Mouse (Mus musculus) intestine, embryonic 15.5 days (tissue): Measurements from ENCODE around the gene Rbfox1. TPM values are rescaled to one million over a fixed set of nuclear protein-coding genes. Genes with fewer than 3 reads are reported as not detected.
A peak's percentile ranks its signal among the peaks of the same experiment; 100 is the strongest.

Experiments
- ATAC-seq: fragments of 200-750 bp; cut with Nextera tagmentation; 2 replicates; pipeline ENCODE4 v1.8.0; 2017; ENCODE audit warnings: moderate TSS enrichment, moderate library complexity
- H3K27ac ChIP-seq: fragments of 300-500 bp; sonication (generic); 2 replicates; pipeline ENCODE4 v1.5.1; 2015; ENCODE audit warnings: mild to moderate bottlenecking, inconsistent platforms
- H3K27me3 ChIP-seq: fragments of 300-500 bp; sonication (generic); replicated peaks from 2 replicates; pipeline ENCODE4 v1.6.1; 2015; ENCODE audit warnings: inconsistent platforms
- H3K36me3 ChIP-seq: fragments of 300-500 bp; sonication (generic); 2 replicates; pipeline ENCODE4 v1.6.1; 2015; ENCODE audit warnings: inconsistent platforms
- H3K4me1 ChIP-seq: fragments of 300-500 bp; sonication (generic); replicated peaks from 2 replicates; pipeline ENCODE4 v1.6.1; 2015; ENCODE audit warnings: inconsistent platforms
- H3K4me2 ChIP-seq: fragments of 300-500 bp; sonication (generic); replicated peaks from 2 replicates; pipeline ENCODE4 v1.6.1; 2015; ENCODE audit warnings: mild to moderate bottlenecking, inconsistent platforms
- H3K4me3 ChIP-seq: fragments of 300-500 bp; sonication (generic); replicated peaks from 2 replicates; pipeline ENCODE4 v1.5.1; 2015; ENCODE audit warnings: inconsistent platforms
- H3K9ac ChIP-seq: fragments of 300-500 bp; sonication (generic); 2 replicates; pipeline ENCODE4 v1.6.1; 2015; ENCODE audit warnings: inconsistent platforms
- H3K9me3 ChIP-seq: fragments of 300-500 bp; sonication (generic); 2 replicates; pipeline ENCODE4 v1.6.1; 2016; ENCODE audit warnings: inconsistent platforms
- WGBS: fragments of 180-500 bp; shearing (Covaris S2); methylation state at CpG from one replicate; pipeline ENCODE4 v1.1.7; 2015; 5-methylcytosine and 5-hydroxymethylcytosine counted together
- polyA plus RNA-seq: library from polyadenylated mRNA; unstranded; fragments of >200 nt; fragmentation: Nextera tagmentation; extraction: Ambion mirVana; gene quantifications from 2 replicates; pipeline ENCODE4 v1.2.1, GENCODE M21; 2015

Gene Rbfox1
- 3.3 and 4.5 TPM in 2 replicates for polyA plus RNA-seq

- no peak for ATAC-seq
- Histone ChIP-seq H3K36me3 (no peaks in the 10 kb centered on the region), H3K4me2 (peak within 1 kb of the TSS; percentile 32), H3K4me3 (peak within 1 kb of the TSS; percentile 2; the same call in 1 of the 2 replicates), H3K27ac (no peak within 1 kb of the TSS), H3K4me1 (no peaks in the 10 kb centered on the region), H3K9me3 (no peaks in the 10 kb centered on the region), H3K9ac (no peak within 1 kb of the TSS), H3K27me3 (peaks cover 25% of the 10 kb centered on the region)
- 2% methylated on average over 64 of the region's 69 CpGs for WGBS
Measured at GRCm38 (mm10) chr16:5884746-5885689, at the start of gene Rbfox1. TSS of gene Rbfox1 (plus strand) at chr16:5885355.

- H3K4me2 ChIP-seq, result no peak overlapping the region
- H3K27ac ChIP-seq, result no peak overlapping the region
- no peak for ATAC-seq
- no peak overlapping the region for H3K4me3 ChIP-seq
- H3K4me1 ChIP-seq, result no peaks in the 10 kb centered on the region
- H3K27me3 ChIP-seq, result no peaks in the 10 kb centered on the region
- H3K9ac ChIP-seq, result no peak overlapping the region
- WGBS, result 87% methylated on average over 2 of the region's 2 CpGs
- H3K36me3 ChIP-seq, result no peaks in the 10 kb centered on the region
- no peaks in the 10 kb centered on the region for H3K9me3 ChIP-seq
Measured at GRCm38 (mm10) chr16:5836744-5837143, 48.4 kb upstream of the Rbfox1 start.

- no peak overlapping the region for H3K4me3 ChIP-seq
- no peak overlapping the region for H3K27ac ChIP-seq
- H3K9me3 ChIP-seq, result no peaks in the 10 kb centered on the region
- no peaks in the 10 kb centered on the region for H3K4me1 ChIP-seq
- H3K36me3 ChIP-seq, result no peaks in the 10 kb centered on the region
- WGBS, result 78% methylated on average over 5 of the region's 5 CpGs
- H3K4me2 ChIP-seq, result no peak overlapping the region
- no peak for ATAC-seq
- H3K27me3 ChIP-seq, result no peaks in the 10 kb centered on the region
- H3K9ac ChIP-seq, result no peak overlapping the region
Measured at GRCm38 (mm10) chr16:5841167-5841566, 44.0 kb upstream of the Rbfox1 start.

GRCm38 (mm10) chr16:5845645-5846044 lies 39.5 kb upstream of the Rbfox1 start:
- H3K4me2 ChIP-seq, result no peak overlapping the region
- WGBS, result 46% methylated on average over 11 of the region's 11 CpGs
- no peak overlapping the region for H3K9ac ChIP-seq
- no peak overlapping the region for H3K27ac ChIP-seq
- H3K4me1 ChIP-seq, result no peaks in the 10 kb centered on the region
- H3K4me3 ChIP-seq, result no peak overlapping the region
- H3K9me3 ChIP-seq, result no peaks in the 10 kb centered on the region
- no peak for ATAC-seq
- no peaks in the 10 kb centered on the region for H3K27me3 ChIP-seq
- H3K36me3 ChIP-seq, result no peaks in the 10 kb centered on the region

- no peak overlapping the region for H3K4me3 ChIP-seq
- no peaks in the 10 kb centered on the region for H3K27me3 ChIP-seq
- no peak overlapping the region for H3K4me2 ChIP-seq
- no peak overlapping the region for H3K27ac ChIP-seq
- no peak for ATAC-seq
- no peaks in the 10 kb centered on the region for H3K9me3 ChIP-seq
- H3K9ac ChIP-seq, result no peak overlapping the region
- H3K36me3 ChIP-seq, result no peaks in the 10 kb centered on the region
- 89% methylated on average over 2 of the region's 2 CpGs for WGBS
- no peaks in the 10 kb centered on the region for H3K4me1 ChIP-seq
Measured at GRCm38 (mm10) chr16:5853055-5853454, 32.1 kb upstream of the Rbfox1 start.

- H3K4me1 ChIP-seq, result no peaks in the 10 kb centered on the region
- WGBS, result 92% methylated on average over 4 of the region's 4 CpGs
- H3K36me3 ChIP-seq, result no peaks in the 10 kb centered on the region
- H3K4me2 ChIP-seq, result no peak overlapping the region
- H3K27ac ChIP-seq, result no peak overlapping the region
- H3K9ac ChIP-seq, result no peak overlapping the region
- no peaks in the 10 kb centered on the region for H3K9me3 ChIP-seq
- H3K4me3 ChIP-seq, result no peak overlapping the region
- no peak for ATAC-seq
- no peaks in the 10 kb centered on the region for H3K27me3 ChIP-seq
Measured at GRCm38 (mm10) chr16:5864350-5864749, 20.8 kb upstream of the Rbfox1 start.

- H3K36me3 ChIP-seq, result no peaks in the 10 kb centered on the region
- H3K9me3 ChIP-seq, result no peaks in the 10 kb centered on the region
- ATAC-seq, result no peak
- H3K4me3 ChIP-seq, result no peak overlapping the region
- WGBS, result 72% methylated on average over 1 of the region's 1 CpGs
- H3K9ac ChIP-seq, result no peak overlapping the region
- H3K4me2 ChIP-seq, result no peak overlapping the region
- no peaks in the 10 kb centered on the region for H3K27me3 ChIP-seq
- no peak overlapping the region for H3K27ac ChIP-seq
- no peaks in the 10 kb centered on the region for H3K4me1 ChIP-seq
Measured at GRCm38 (mm10) chr16:5866966-5867365, 18.2 kb upstream of the Rbfox1 start.

- H3K9me3 ChIP-seq, result no peaks in the 10 kb centered on the region
- WGBS, result 45% methylated on average over 3 of the region's 3 CpGs
- H3K4me3 ChIP-seq, result no peak overlapping the region
- no peak overlapping the region for H3K9ac ChIP-seq
- H3K36me3 ChIP-seq, result no peaks in the 10 kb centered on the region
- ATAC-seq, result no peak
- H3K27me3 ChIP-seq, result no peaks in the 10 kb centered on the region
- H3K4me2 ChIP-seq, result no peak overlapping the region
- H3K27ac ChIP-seq, result no peak overlapping the region
- H3K4me1 ChIP-seq, result no peaks in the 10 kb centered on the region
Measured at GRCm38 (mm10) chr16:5870391-5870790, 14.8 kb upstream of the Rbfox1 start.

GRCm38 (mm10) chr16:5881820-5882219 lies 3.3 kb upstream of the Rbfox1 start:
- Histone ChIP-seq H3K9ac (no peak overlapping the region), H3K4me3 (no peak overlapping the region), H3K27ac (no peak overlapping the region), H3K27me3 (peaks cover 25% of the 10 kb centered on the region), H3K36me3 (no peaks in the 10 kb centered on the region), H3K4me1 (no peaks in the 10 kb centered on the region), H3K4me2 (no peak overlapping the region), H3K9me3 (no peaks in the 10 kb centered on the region)
- ATAC-seq, result no peak
- under 1% methylated on average over 4 of the region's 4 CpGs for WGBS

GRCm38 (mm10) chr16:5885690-5886050 lies 515 bp downstream of the Rbfox1 start:
- Histone ChIP-seq H3K36me3 (no peaks in the 10 kb centered on the region), H3K9ac (no peak overlapping the region), H3K27me3 (peaks cover 25% of the 10 kb centered on the region), H3K4me1 (no peaks in the 10 kb centered on the region), H3K4me2 (peak overlapping the region; percentile 32; the same call in 1 of the 2 replicates), H3K27ac (no peak overlapping the region), H3K9me3 (no peaks in the 10 kb centered on the region), H3K4me3 (no peak overlapping the region)
- 4% methylated on average over 15 of the region's 15 CpGs for WGBS
- ATAC-seq, result no peak

GRCm38 (mm10) chr16:5895564-5895963 lies 10.4 kb downstream of the Rbfox1 start:
- no peak overlapping the region for H3K4me3 ChIP-seq
- ATAC-seq, result no peak
- no peak overlapping the region for H3K4me2 ChIP-seq
- H3K27ac ChIP-seq, result no peak overlapping the region
- WGBS, result 69% methylated on average over 7 of the region's 7 CpGs
- no peaks in the 10 kb centered on the region for H3K9me3 ChIP-seq
- H3K36me3 ChIP-seq, result no peaks in the 10 kb centered on the region
- no peaks in the 10 kb centered on the region for H3K27me3 ChIP-seq
- no peak overlapping the region for H3K9ac ChIP-seq
- H3K4me1 ChIP-seq, result no peaks in the 10 kb centered on the region

GRCm38 (mm10) chr16:5898330-5898729 lies 13.2 kb downstream of the Rbfox1 start:
- Histone ChIP-seq H3K4me2 (no peak overlapping the region), H3K9me3 (no peaks in the 10 kb centered on the region), H3K27ac (no peak overlapping the region), H3K36me3 (no peaks in the 10 kb centered on the region), H3K4me3 (no peak overlapping the region), H3K4me1 (no peaks in the 10 kb centered on the region), H3K27me3 (no peaks in the 10 kb centered on the region), H3K9ac (no peak overlapping the region)
- no peak for ATAC-seq
- 56% methylated on average over 2 of the region's 2 CpGs for WGBS

GRCm38 (mm10) chr16:5910742-5911141 lies 25.6 kb downstream of the Rbfox1 start:
- no peaks in the 10 kb centered on the region for H3K27me3 ChIP-seq
- no peaks in the 10 kb centered on the region for H3K9me3 ChIP-seq
- H3K4me1 ChIP-seq, result no peaks in the 10 kb centered on the region
- ATAC-seq, result no peak
- H3K4me3 ChIP-seq, result no peak overlapping the region
- 74% methylated on average over 5 of the region's 5 CpGs for WGBS
- no peaks in the 10 kb centered on the region for H3K36me3 ChIP-seq
- no peak overlapping the region for H3K4me2 ChIP-seq
- H3K27ac ChIP-seq, result no peak overlapping the region
- no peak overlapping the region for H3K9ac ChIP-seq
